Mouse (Mus musculus): ENCODE measurements around the gene Usp48. TPM values are rescaled to one million over a fixed set of nuclear protein-coding genes. Genes with fewer than 3 reads are reported as not detected.

Gene Usp48
- polyA plus RNA-seq, 1 experiment from 2014 or later, result 86.4 TPM

- Histone ChIP-seq H3K36me3 (ENCODE audit: control insufficient read depth, insufficient read depth, low read length) (no peaks in the 10 kb centered on the region), H3K9ac (ENCODE audit: low read length) (no peak overlapping the region), H3K27ac (ENCODE audit: low read depth, low read length) (no peak overlapping the region), H3K4me1 (replicated peaks; ENCODE audit: control insufficient read depth, insufficient read depth, low read length) (peaks cover 9% of the 10 kb centered on the region), H3K9me3 (ENCODE audit: control insufficient read depth, low read length) (no peaks in the 10 kb centered on the region), H3K4me2 (ENCODE audit: low read depth, low read length, severe bottlenecking) (no peak overlapping the region), H3K4me3 (ENCODE audit: low read depth, low read length) (no peak overlapping the region), H3K27me3 (ENCODE audit: control insufficient read depth, insufficient read depth, low read length) (0 out of 2 replicates have a peak, but pooled peaks cover 2% of the 10 kb centered on the region)
- WGBS, result 81% methylated on average over 5 of the region's 5 CpGs
- no peak for DNase-seq (ENCODE audit: low spot score)
- ATAC-seq (replicated peaks; ENCODE audit: low FRiP score), result no peak
These were observed 111.8 kb downstream of the Usp48 start for GRCm38 (mm10) chr4:137705379-137705778.

- no peak overlapping the region for H3K27ac ChIP-seq (ENCODE audit: low read depth, low read length)
- 81% methylated on average over 7 of the region's 7 CpGs for WGBS
- DNase-seq (ENCODE audit: low spot score), result no peak
- peak overlapping the region; percentile 6; the same call in 1 of the 2 replicates for H3K9ac ChIP-seq (ENCODE audit: low read length)
- H3K4me3 ChIP-seq (ENCODE audit: low read depth, low read length), result no peak overlapping the region
- no peaks in the 10 kb centered on the region for H3K36me3 ChIP-seq (ENCODE audit: control insufficient read depth, insufficient read depth, low read length)
- peaks cover 9% of the 10 kb centered on the region for H3K4me1 ChIP-seq (replicated peaks; ENCODE audit: control insufficient read depth, insufficient read depth, low read length)
- no peak for ATAC-seq (replicated peaks; ENCODE audit: low FRiP score)
- H3K27me3 ChIP-seq (ENCODE audit: control insufficient read depth, insufficient read depth, low read length), result 0 out of 2 replicates have a peak, but pooled peaks cover 2% of the 10 kb centered on the region
- peak overlapping the region; percentile 80; the same call in 1 of the 2 replicates for H3K4me2 ChIP-seq (ENCODE audit: low read depth, low read length, severe bottlenecking)
- no peaks in the 10 kb centered on the region for H3K9me3 ChIP-seq (ENCODE audit: control insufficient read depth, low read length)
These were observed 113.0 kb downstream of the Usp48 start for GRCm38 (mm10) chr4:137706510-137706909.

- H3K4me2 ChIP-seq (ENCODE audit: low read depth, low read length, severe bottlenecking), result peak overlapping the region; percentile 80
- peak overlapping the region; percentile 68 for H3K9ac ChIP-seq (ENCODE audit: low read length)
- no peaks in the 10 kb centered on the region for H3K36me3 ChIP-seq (ENCODE audit: control insufficient read depth, insufficient read depth, low read length)
- H3K27ac ChIP-seq (ENCODE audit: low read depth, low read length), result no peak overlapping the region
- ATAC-seq (replicated peaks; ENCODE audit: low FRiP score) (peak; percentile 89), DNase-seq (ENCODE audit: low spot score) (peak; percentile 98)
- H3K4me1 ChIP-seq (replicated peaks; ENCODE audit: control insufficient read depth, insufficient read depth, low read length), result peaks cover 9% of the 10 kb centered on the region
- 0 out of 2 replicates have a peak, but pooled peaks cover 2% of the 10 kb centered on the region for H3K27me3 ChIP-seq (ENCODE audit: control insufficient read depth, insufficient read depth, low read length)
- WGBS, result 5% methylated on average over 43 of the region's 52 CpGs
- no peaks in the 10 kb centered on the region for H3K9me3 ChIP-seq (ENCODE audit: control insufficient read depth, low read length)
- peak overlapping the region; percentile 52 for H3K4me3 ChIP-seq (ENCODE audit: low read depth, low read length)
These were observed 113.8 kb downstream of the Usp48 start for GRCm38 (mm10) chr4:137707216-137707990.

Other genes starting within 250 kb of the Usp48 start
- gene Cdc42, start 236.0 kb upstream of the Usp48 start, polyA plus RNA-seq (2014; fragmentation: Nextera tagmentation; extraction: Ambion mirVana), result 623 and 626 TPM in 2 replicates
- gene Cela3a, start 184.0 kb upstream of the Usp48 start, polyA plus RNA-seq (2014; fragmentation: Nextera tagmentation; extraction: Ambion mirVana), result not detected in 2 replicates
- not detected in 2 replicates for gene Cela3b, start 163.2 kb upstream of the Usp48 start, polyA plus RNA-seq (2014; fragmentation: Nextera tagmentation; extraction: Ambion mirVana)
- gene 1700013G24Rik, start 140.5 kb upstream of the Usp48 start, polyA plus RNA-seq (2014; fragmentation: Nextera tagmentation; extraction: Ambion mirVana), result not detected in 2 replicates
- 21.0 and 21.3 TPM in 2 replicates for gene Hspg2, start 125.0 kb upstream of the Usp48 start, polyA plus RNA-seq (2014; fragmentation: Nextera tagmentation; extraction: Ambion mirVana)
- gene Ldlrad2, start 19.2 kb upstream of the Usp48 start, polyA plus RNA-seq (2014; fragmentation: Nextera tagmentation; extraction: Ambion mirVana), result not detected in 2 replicates
- 4.4 and 7.7 TPM in 2 replicates for gene Rap1gap, start 71.0 kb downstream of the Usp48 start, polyA plus RNA-seq (2014; fragmentation: Nextera tagmentation; extraction: Ambion mirVana)
- 16.1 and 18.1 TPM in 2 replicates for gene Alpl, start 202.6 kb downstream of the Usp48 start, polyA plus RNA-seq (2014; fragmentation: Nextera tagmentation; extraction: Ambion mirVana)